Mouse (Mus musculus) hindbrain, embryonic 12.5 days (tissue): ENCODE measurements around the gene Bcor. TPM values are rescaled to one million over a fixed set of nuclear protein-coding genes. Genes with fewer than 3 reads are reported as not detected.

Experiments
- ATAC-seq: fragments of 200-750 bp; cut with Nextera tagmentation; 2 replicates; pipeline ENCODE4 v1.8.0; 2017; ENCODE audit warnings: moderate TSS enrichment; ENCODE audit not compliant: low FRiP score
- H3K27ac ChIP-seq: fragments of 300-500 bp; sonication (generic); 2 replicates; pipeline ENCODE4 v1.5.1; 2016; ENCODE audit warnings: mild to moderate bottlenecking
- H3K27me3 ChIP-seq: fragments of 300-500 bp; sonication (generic); 2 replicates; pipeline ENCODE4 v1.6.1; 2016; ENCODE audit warnings: mild to moderate bottlenecking
- H3K36me3 ChIP-seq: fragments of 300-500 bp; sonication (generic); 2 replicates; pipeline ENCODE4 v1.6.1; 2016; ENCODE audit warnings: mild to moderate bottlenecking
- H3K4me1 ChIP-seq: fragments of 300-500 bp; sonication (generic); 2 replicates; pipeline ENCODE4 v1.6.1; 2016
- H3K4me2 ChIP-seq: fragments of 300-500 bp; sonication (generic); replicated peaks from 2 replicates; pipeline ENCODE4 v1.6.1; 2016; ENCODE audit warnings: mild to moderate bottlenecking
- H3K4me3 ChIP-seq: fragments of 300-500 bp; sonication (generic); 2 replicates; pipeline ENCODE4 v1.5.1; 2016; ENCODE audit warnings: mild to moderate bottlenecking
- H3K9ac ChIP-seq: fragments of 300-500 bp; sonication (generic); 2 replicates; pipeline ENCODE4 v1.6.1; 2016; ENCODE audit warnings: mild to moderate bottlenecking, moderate library complexity
- H3K9me3 ChIP-seq: fragments of 300-500 bp; sonication (generic); replicated peaks from 2 replicates; pipeline ENCODE4 v1.6.1; 2016; ENCODE audit warnings: mild to moderate bottlenecking
- WGBS: fragments of 180-500 bp; shearing (Covaris S2); methylation state at CpG from one replicate; pipeline ENCODE4 v1.1.7; 2016; 5-methylcytosine and 5-hydroxymethylcytosine counted together
- polyA plus RNA-seq: library from polyadenylated mRNA; unstranded; fragments of >200 nt; fragmentation: Nextera tagmentation; extraction: Ambion mirVana; gene quantifications from 2 replicates; pipeline ENCODE4 v1.2.1, GENCODE M21; 2016

The Bcor gene
- polyA plus RNA-seq, 1 experiment from 2014 or later: 23.7 TPM

- Histone ChIP-seq H3K9ac (no peak overlapping the region), H3K36me3 (no peaks in the 10 kb centered on the region), H3K9me3 (no peaks in the 10 kb centered on the region), H3K4me1 (peaks cover 15% of the 10 kb centered on the region), H3K27me3 (peaks cover 73% of the 10 kb centered on the region), H3K27ac (peak overlapping the region; percentile 68), H3K4me2 (peak overlapping the region; percentile 62), H3K4me3 (peak overlapping the region; percentile 41)
- 5% methylated on average over 41 of the region's 44 CpGs for WGBS
- peak; percentile 75 for ATAC-seq
Measured at GRCm38 (mm10) chrX:12158244-12158820, 1.8 kb downstream of the Bcor start.

- Histone ChIP-seq H3K27me3 (peaks cover 82% of the 10 kb centered on the region), H3K4me1 (peaks cover 24% of the 10 kb centered on the region), H3K36me3 (no peaks in the 10 kb centered on the region), H3K9me3 (no peaks in the 10 kb centered on the region), H3K4me2 (peak overlapping the region; percentile 62), H3K4me3 (no peak overlapping the region), H3K9ac (no peak overlapping the region), H3K27ac (no peak overlapping the region; the same call in 1 of the 2 replicates)
- ATAC-seq: no peak
- 4% methylated on average over 25 of the region's 25 CpGs for WGBS
Measured at GRCm38 (mm10) chrX:12157331-12157930, 2.7 kb downstream of the Bcor start.

GRCm38 (mm10) chrX:12155842-12156291 lies 4.3 kb downstream of the Bcor start:
- Histone ChIP-seq H3K36me3 (no peaks in the 10 kb centered on the region), H3K27me3 (peaks cover 94% of the 10 kb centered on the region), H3K4me2 (peak overlapping the region; percentile 47), H3K9ac (no peak overlapping the region), H3K4me1 (peaks cover 34% of the 10 kb centered on the region), H3K4me3 (peak overlapping the region; percentile 17), H3K9me3 (no peaks in the 10 kb centered on the region), H3K27ac (no peak overlapping the region)
- 6% methylated on average over 30 of the region's 30 CpGs for WGBS
- no peak for ATAC-seq

GRCm38 (mm10) chrX:12155068-12155840 lies 4.9 kb downstream of the Bcor start:
- no peak overlapping the region for H3K27ac ChIP-seq
- 8% methylated on average over 30 of the region's 30 CpGs for WGBS
- peaks cover 93% of the 10 kb centered on the region for H3K27me3 ChIP-seq
- ATAC-seq: no peak
- peaks cover 38% of the 10 kb centered on the region for H3K4me1 ChIP-seq
- H3K4me3 ChIP-seq: peak overlapping the region; percentile 17
- no peaks in the 10 kb centered on the region for H3K9me3 ChIP-seq
- H3K36me3 ChIP-seq: no peaks in the 10 kb centered on the region
- no peak overlapping the region for H3K9ac ChIP-seq
- H3K4me2 ChIP-seq: peak overlapping the region; percentile 47

GRCm38 (mm10) chrX:12153141-12154095 lies 6.7 kb downstream of the Bcor start:
- H3K27me3 ChIP-seq: peaks cover 91% of the 10 kb centered on the region
- no peak overlapping the region for H3K4me2 ChIP-seq
- WGBS: 9% methylated on average over 31 of the region's 31 CpGs
- no peak overlapping the region for H3K27ac ChIP-seq
- ATAC-seq: no peak
- no peaks in the 10 kb centered on the region for H3K9me3 ChIP-seq
- H3K36me3 ChIP-seq: no peaks in the 10 kb centered on the region
- no peak overlapping the region for H3K9ac ChIP-seq
- H3K4me1 ChIP-seq: peaks cover 36% of the 10 kb centered on the region
- H3K4me3 ChIP-seq: no peak overlapping the region

GRCm38 (mm10) chrX:12151996-12152904 lies 7.9 kb downstream of the Bcor start:
- ATAC-seq: no peak
- H3K27ac ChIP-seq: no peak overlapping the region; the same call in 1 of the 2 replicates
- H3K27me3 ChIP-seq: peaks cover 87% of the 10 kb centered on the region

GRCm38 (mm10) chrX:12151269-12151995 lies 8.7 kb downstream of the Bcor start:
- peak; percentile 41; the same call in 1 of the 2 replicates for ATAC-seq
- H3K9ac ChIP-seq: peak overlapping the region; percentile 43; the same call in 1 of the 2 replicates
- H3K36me3 ChIP-seq: no peaks in the 10 kb centered on the region
- peaks cover 36% of the 10 kb centered on the region for H3K4me1 ChIP-seq
- peak overlapping the region; percentile 53 for H3K4me2 ChIP-seq
- WGBS: 5% methylated on average over 43 of the region's 43 CpGs
- H3K27me3 ChIP-seq: peaks cover 81% of the 10 kb centered on the region
- peak overlapping the region; percentile 17 for H3K4me3 ChIP-seq
- no peaks in the 10 kb centered on the region for H3K9me3 ChIP-seq
- H3K27ac ChIP-seq: no peak overlapping the region; the same call in 1 of the 2 replicates

More at GRCm38 (mm10) chrX:12151996-12152904, 7.9 kb downstream of the Bcor start:
- no peaks in the 10 kb centered on the region for H3K36me3 ChIP-seq
- WGBS: 7% methylated on average over 42 of the region's 42 CpGs
- H3K4me2 ChIP-seq: peak overlapping the region; percentile 53
- peaks cover 36% of the 10 kb centered on the region for H3K4me1 ChIP-seq
- no peaks in the 10 kb centered on the region for H3K9me3 ChIP-seq
- peak overlapping the region; percentile 43; the same call in 1 of the 2 replicates for H3K9ac ChIP-seq
- peak overlapping the region; percentile 17 for H3K4me3 ChIP-seq

GRCm38 (mm10) chrX:12150425-12150824 lies 9.7 kb downstream of the Bcor start:
- no peak overlapping the region for H3K4me3 ChIP-seq
- peaks cover 32% of the 10 kb centered on the region for H3K4me1 ChIP-seq
- no peak overlapping the region for H3K9ac ChIP-seq
- no peak overlapping the region for H3K27ac ChIP-seq
- peaks cover 75% of the 10 kb centered on the region for H3K27me3 ChIP-seq
- ATAC-seq: no peak
- 0 out of 2 replicates have a peak overlapping the region, but pooled peaks have one; percentile 53 for H3K4me2 ChIP-seq
- H3K9me3 ChIP-seq: no peaks in the 10 kb centered on the region
- 21% methylated on average over 7 of the region's 7 CpGs for WGBS
- H3K36me3 ChIP-seq: no peaks in the 10 kb centered on the region

- no peak for ATAC-seq
- Histone ChIP-seq H3K4me1 (peaks cover 11% of the 10 kb centered on the region), H3K9me3 (no peaks in the 10 kb centered on the region), H3K27ac (no peak overlapping the region), H3K36me3 (no peaks in the 10 kb centered on the region), H3K27me3 (peaks cover 61% of the 10 kb centered on the region), H3K9ac (no peak overlapping the region), H3K4me3 (no peak overlapping the region), H3K4me2 (no peak overlapping the region)
- WGBS: 66% methylated on average over 2 of the region's 2 CpGs
Measured at GRCm38 (mm10) chrX:12146263-12146662, 13.9 kb downstream of the Bcor start.

GRCm38 (mm10) chrX:12142832-12143231 lies 17.3 kb downstream of the Bcor start:
- Histone ChIP-seq H3K4me3 (no peak overlapping the region), H3K9ac (no peak overlapping the region), H3K27me3 (peaks cover 68% of the 10 kb centered on the region), H3K9me3 (no peaks in the 10 kb centered on the region), H3K27ac (no peak overlapping the region), H3K4me2 (no peak overlapping the region), H3K4me1 (peaks cover 18% of the 10 kb centered on the region), H3K36me3 (no peaks in the 10 kb centered on the region)
- WGBS: 63% methylated on average over 5 of the region's 5 CpGs
- no peak for ATAC-seq
